Mouse (Mus musculus): Measurements from ENCODE around the gene Kcnc1. TPM values are rescaled to one million over a fixed set of nuclear protein-coding genes. Genes with fewer than 3 reads are reported as not detected.

Kcnc1 gene
- polyA plus RNA-seq, 1 experiment from 2014 or later, result 9.7 TPM

GRCm38 (mm10) chr7:46463136-46463535 lies 66.8 kb downstream of the Kcnc1 start:
- no peak overlapping the region for H3K4me2 ChIP-seq (replicated peaks)
- H3K9ac ChIP-seq, result no peak overlapping the region
- H3K27me3 ChIP-seq (replicated peaks), result no peaks in the 10 kb centered on the region
- no peaks in the 10 kb centered on the region for H3K9me3 ChIP-seq
- ATAC-seq (ENCODE audit: low FRiP score, low read depth), result no peak
- H3K27ac ChIP-seq, result no peak overlapping the region
- H3K4me3 ChIP-seq, result no peak overlapping the region
- WGBS, result 80% methylated on average over 8 of the region's 8 CpGs
- H3K4me1 ChIP-seq, result 0 out of 2 replicates have a peak, but pooled peaks cover 2% of the 10 kb centered on the region
- H3K36me3 ChIP-seq, result no peaks in the 10 kb centered on the region

DNA sequence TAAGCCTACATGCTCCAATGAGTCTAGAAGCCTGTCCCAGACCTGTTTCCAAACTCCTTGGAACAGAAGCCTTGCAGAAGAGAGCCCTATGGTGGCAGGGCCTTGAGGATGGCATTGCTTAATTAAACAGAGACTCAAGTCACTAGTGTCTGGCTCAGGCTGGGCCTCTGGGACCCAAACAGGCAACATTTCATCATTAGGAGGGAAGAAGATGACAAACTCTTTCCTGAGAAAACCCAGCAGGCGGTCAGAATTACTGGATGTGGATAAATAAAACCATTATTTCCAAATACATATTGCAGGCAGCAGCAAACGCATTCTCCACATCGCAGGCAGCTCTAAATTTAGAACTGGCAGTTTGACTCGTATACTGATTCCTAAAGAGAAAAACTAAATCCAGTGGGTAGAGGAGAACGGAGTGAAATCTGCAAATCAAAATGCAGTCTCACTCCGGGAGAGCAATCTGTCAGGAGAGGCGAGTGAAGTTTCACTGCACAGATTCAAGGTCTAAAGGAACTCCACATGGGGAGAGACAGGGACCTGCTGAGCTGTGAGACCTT lies 70.2 kb downstream of the Kcnc1 start:
- no peak overlapping the region for H3K27ac ChIP-seq

DNA sequence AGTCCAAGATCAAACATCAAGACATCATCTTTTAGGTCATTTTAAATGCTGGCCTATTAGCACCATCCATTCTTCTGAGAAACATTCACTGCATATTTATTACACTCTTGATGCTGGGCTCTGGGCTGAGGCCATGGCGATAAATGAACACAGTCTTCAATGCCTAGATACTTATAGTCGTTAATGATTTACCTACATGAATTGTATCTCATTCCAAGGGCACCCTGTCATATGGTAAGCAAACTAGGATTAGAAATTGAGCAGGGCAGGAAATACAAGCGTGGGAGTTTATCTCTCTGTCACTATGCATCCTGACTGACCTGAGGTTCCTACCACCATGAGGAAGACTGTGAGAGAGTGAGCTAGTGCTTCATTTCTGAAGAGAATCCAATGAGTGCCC lies 73.2 kb downstream of the Kcnc1 start:
- H3K9ac ChIP-seq, result no peak overlapping the region
- H3K27ac ChIP-seq, result no peak overlapping the region
- no peak for ATAC-seq (ENCODE audit: low FRiP score, low read depth)
- 89% methylated on average over 3 of the region's 3 CpGs for WGBS
- H3K36me3 ChIP-seq, result no peaks in the 10 kb centered on the region
- H3K4me2 ChIP-seq (replicated peaks), result no peak overlapping the region
- H3K4me1 ChIP-seq, result no peaks in the 10 kb centered on the region
- H3K9me3 ChIP-seq, result no peaks in the 10 kb centered on the region
- no peak overlapping the region for H3K4me3 ChIP-seq
- H3K27me3 ChIP-seq (replicated peaks), result no peaks in the 10 kb centered on the region

More for the DNA sequence above, 70.2 kb downstream of the Kcnc1 start:
- ATAC-seq (ENCODE audit: low FRiP score, low read depth), result no peak
- H3K36me3 ChIP-seq, result no peaks in the 10 kb centered on the region
- H3K9me3 ChIP-seq, result no peaks in the 10 kb centered on the region
- H3K4me3 ChIP-seq, result no peak overlapping the region
- 76% methylated on average over 7 of the region's 7 CpGs for WGBS
- H3K27me3 ChIP-seq (replicated peaks), result no peaks in the 10 kb centered on the region
- no peak overlapping the region for H3K9ac ChIP-seq
- H3K4me2 ChIP-seq (replicated peaks), result no peak overlapping the region
- H3K4me1 ChIP-seq, result no peaks in the 10 kb centered on the region

DNA sequence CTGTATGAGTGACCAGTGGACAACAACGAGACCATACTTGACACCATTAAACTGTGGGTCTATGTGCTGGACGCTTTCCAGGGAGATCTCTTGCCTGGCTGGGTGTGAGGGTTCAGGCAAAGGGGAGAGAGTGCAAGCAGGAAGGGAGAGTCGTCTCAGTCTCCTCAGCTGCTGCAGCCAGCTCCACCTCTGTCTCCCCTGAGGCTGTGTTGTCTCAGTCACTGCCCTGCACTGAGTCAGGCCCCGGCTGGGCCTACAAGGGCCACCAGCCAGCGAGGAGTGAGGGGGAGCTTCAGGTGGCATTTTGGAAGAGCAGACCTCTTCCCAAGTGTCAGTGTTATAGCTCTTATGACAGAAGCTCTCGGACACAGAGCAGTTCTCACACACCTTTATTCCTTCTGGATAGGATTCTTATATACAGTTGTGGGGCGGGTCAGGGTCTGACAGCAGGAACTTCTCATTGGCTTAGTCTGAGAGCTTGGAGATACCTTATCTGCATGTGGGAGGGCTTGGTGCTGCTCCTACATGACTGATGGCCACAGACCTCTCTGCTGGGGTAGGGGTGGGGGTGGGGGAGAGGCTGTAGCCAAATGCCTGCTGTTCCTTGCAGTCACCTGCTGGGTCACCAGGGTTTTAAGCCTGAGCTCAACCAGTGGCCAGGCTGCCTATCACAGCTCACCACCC lies 74.9 kb downstream of the Kcnc1 start:
- no peak overlapping the region for H3K4me3 ChIP-seq
- no peak for ATAC-seq (ENCODE audit: low FRiP score, low read depth)
- whole genome bisulfite sequencing, result 80% methylated on average over 7 of the region's 7 CpGs
- H3K36me3 ChIP-seq, result no peaks in the 10 kb centered on the region
- no peak overlapping the region for H3K4me2 ChIP-seq (replicated peaks)
- H3K9ac ChIP-seq, result no peak overlapping the region
- no peak overlapping the region for H3K27ac ChIP-seq
- H3K27me3 ChIP-seq (replicated peaks), result no peaks in the 10 kb centered on the region
- H3K4me1 ChIP-seq, result no peaks in the 10 kb centered on the region
- H3K9me3 ChIP-seq, result no peaks in the 10 kb centered on the region

GRCm38 (mm10) chr7:46473141-46473540 lies 76.8 kb downstream of the Kcnc1 start:
- Histone ChIP-seq H3K9me3 (no peaks in the 10 kb centered on the region), H3K4me1 (no peaks in the 10 kb centered on the region), H3K27ac (no peak overlapping the region), H3K9ac (no peak overlapping the region), H3K4me2 (replicated peaks) (no peak overlapping the region), H3K36me3 (no peaks in the 10 kb centered on the region), H3K27me3 (replicated peaks) (no peaks in the 10 kb centered on the region), H3K4me3 (no peak overlapping the region)
- no peak for ATAC-seq (ENCODE audit: low FRiP score, low read depth)
- 48% methylated on average over 9 of the region's 9 CpGs for WGBS

DNA sequence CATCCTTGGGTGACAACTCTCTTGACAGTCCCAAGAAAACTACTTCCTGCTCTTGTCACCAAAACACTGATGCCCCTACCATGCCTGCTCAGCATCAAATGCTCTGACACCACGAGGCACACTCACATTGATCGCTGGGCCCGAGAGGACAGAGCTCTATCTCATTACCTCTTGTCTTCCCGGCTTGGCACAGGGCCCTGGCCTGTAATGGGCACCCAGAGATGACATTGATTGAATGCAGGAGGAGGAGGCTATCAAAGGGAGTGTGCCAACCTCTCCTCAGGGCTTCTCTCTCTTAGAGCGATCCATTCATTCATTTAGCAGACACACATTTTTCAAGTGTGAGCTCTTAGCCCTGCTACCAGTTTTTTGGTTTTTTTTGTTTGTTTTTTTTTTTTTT lies 79.2 kb downstream of the Kcnc1 start:
- Histone ChIP-seq H3K36me3 (no peaks in the 10 kb centered on the region), H3K27me3 (replicated peaks) (no peaks in the 10 kb centered on the region), H3K4me3 (no peak overlapping the region), H3K9me3 (no peaks in the 10 kb centered on the region), H3K4me2 (replicated peaks) (no peak overlapping the region), H3K4me1 (no peaks in the 10 kb centered on the region), H3K27ac (no peak overlapping the region), H3K9ac (no peak overlapping the region)
- WGBS, result 72% methylated on average over 5 of the region's 5 CpGs
- ATAC-seq (ENCODE audit: low FRiP score, low read depth), result no peak

GRCm38 (mm10) chr7:46477456-46477855 lies 81.2 kb downstream of the Kcnc1 start:
- Histone ChIP-seq H3K27me3 (replicated peaks) (no peaks in the 10 kb centered on the region), H3K4me2 (replicated peaks) (no peak overlapping the region), H3K4me3 (no peak overlapping the region), H3K4me1 (peaks cover 9% of the 10 kb centered on the region; the same call in 1 of the 2 replicates), H3K36me3 (no peaks in the 10 kb centered on the region), H3K9ac (no peak overlapping the region), H3K27ac (no peak overlapping the region), H3K9me3 (no peaks in the 10 kb centered on the region)
- no peak for ATAC-seq (ENCODE audit: low FRiP score, low read depth)
- WGBS, result 93% methylated on average over 3 of the region's 3 CpGs

DNA sequence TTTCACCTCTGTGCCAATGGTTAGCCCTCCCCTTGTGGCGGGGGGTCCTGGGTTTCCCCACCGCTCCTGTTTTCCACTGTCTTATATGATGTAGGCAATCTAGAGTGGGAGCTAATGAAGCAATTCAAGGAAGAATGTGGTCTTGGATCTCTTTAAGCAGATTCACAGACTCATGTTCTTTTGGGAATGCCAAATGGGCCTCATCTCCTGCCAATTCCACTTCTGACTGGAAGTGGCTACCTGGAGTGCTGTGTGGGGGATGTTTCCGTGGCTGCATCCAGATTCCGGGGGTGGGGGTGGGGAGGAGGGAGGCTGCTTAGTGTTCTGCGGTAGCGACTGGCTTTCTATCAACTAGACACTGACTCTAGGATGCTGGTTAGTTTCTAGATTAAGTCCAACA lies 83.5 kb downstream of the Kcnc1 start:
- no peak for ATAC-seq (ENCODE audit: low FRiP score, low read depth)
- Histone ChIP-seq H3K27me3 (replicated peaks) (no peaks in the 10 kb centered on the region), H3K4me1 (peaks cover 16% of the 10 kb centered on the region; the same call in 1 of the 2 replicates), H3K9ac (no peak overlapping the region), H3K36me3 (no peaks in the 10 kb centered on the region), H3K9me3 (no peaks in the 10 kb centered on the region), H3K27ac (no peak overlapping the region), H3K4me3 (no peak overlapping the region), H3K4me2 (replicated peaks) (no peak overlapping the region)
- WGBS, result 64% methylated on average over 6 of the region's 6 CpGs

DNA sequence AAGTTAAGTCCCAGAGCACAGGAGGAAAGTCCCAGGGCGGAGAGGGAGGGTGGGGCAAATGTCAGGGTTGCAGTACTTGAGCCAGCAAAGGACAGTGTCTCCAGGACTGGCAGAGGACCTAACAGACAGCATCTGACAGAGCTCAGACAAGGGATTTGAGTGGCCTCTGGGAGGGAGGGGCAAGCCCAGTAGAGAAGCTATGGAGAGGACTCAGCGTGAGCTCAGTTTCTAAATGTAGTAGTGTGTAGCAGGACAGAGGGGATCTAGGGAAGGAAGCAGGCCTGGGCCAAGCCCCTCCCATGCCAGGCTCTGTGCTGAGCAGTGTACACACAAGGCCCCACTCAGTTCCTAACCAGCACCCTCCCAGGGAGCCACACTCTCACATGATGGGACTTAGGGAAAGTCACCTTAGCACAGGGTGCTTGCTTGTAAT lies 85.8 kb downstream of the Kcnc1 start:
- no peak overlapping the region for H3K4me2 ChIP-seq (replicated peaks)
- H3K9me3 ChIP-seq, result no peaks in the 10 kb centered on the region
- ATAC-seq (ENCODE audit: low FRiP score, low read depth), result no peak
- H3K4me3 ChIP-seq, result no peak overlapping the region
- peaks cover 16% of the 10 kb centered on the region; the same call in 1 of the 2 replicates for H3K4me1 ChIP-seq
- no peak overlapping the region for H3K9ac ChIP-seq
- no peaks in the 10 kb centered on the region for H3K27me3 ChIP-seq (replicated peaks)
- H3K27ac ChIP-seq, result no peak overlapping the region
- WGBS, result 87% methylated on average over 2 of the region's 2 CpGs
- H3K36me3 ChIP-seq, result no peaks in the 10 kb centered on the region

DNA sequence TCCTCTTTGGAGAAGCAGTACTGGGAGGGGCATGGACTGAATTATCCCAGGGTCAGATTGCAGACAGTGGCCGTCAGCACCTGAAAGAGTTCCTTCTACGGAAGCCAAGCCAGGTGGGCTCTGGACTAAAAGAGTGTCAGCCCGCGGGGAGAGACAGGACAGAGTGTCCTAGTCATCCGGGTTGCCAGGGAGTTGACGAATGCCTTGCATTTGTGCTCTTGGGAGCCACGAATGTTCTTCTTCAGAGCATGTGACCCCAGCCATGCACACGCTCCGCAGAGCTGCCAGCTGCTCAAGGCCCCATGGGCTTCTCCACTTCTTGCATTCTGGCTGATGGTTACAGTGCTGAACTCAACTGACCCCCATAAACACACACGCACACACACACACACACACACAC lies 86.8 kb downstream of the Kcnc1 start:
- no peak overlapping the region for H3K4me2 ChIP-seq (replicated peaks)
- H3K27me3 ChIP-seq (replicated peaks), result no peaks in the 10 kb centered on the region
- WGBS, result 65% methylated on average over 10 of the region's 10 CpGs
- H3K9ac ChIP-seq, result no peak overlapping the region
- peaks cover 16% of the 10 kb centered on the region; the same call in 1 of the 2 replicates for H3K4me1 ChIP-seq
- H3K27ac ChIP-seq, result no peak overlapping the region
- H3K36me3 ChIP-seq, result no peaks in the 10 kb centered on the region
- H3K9me3 ChIP-seq, result no peaks in the 10 kb centered on the region
- ATAC-seq (ENCODE audit: low FRiP score, low read depth), result 0 out of 2 replicates have a peak, but pooled peaks have one; percentile 29
- no peak overlapping the region for H3K4me3 ChIP-seq

DNA sequence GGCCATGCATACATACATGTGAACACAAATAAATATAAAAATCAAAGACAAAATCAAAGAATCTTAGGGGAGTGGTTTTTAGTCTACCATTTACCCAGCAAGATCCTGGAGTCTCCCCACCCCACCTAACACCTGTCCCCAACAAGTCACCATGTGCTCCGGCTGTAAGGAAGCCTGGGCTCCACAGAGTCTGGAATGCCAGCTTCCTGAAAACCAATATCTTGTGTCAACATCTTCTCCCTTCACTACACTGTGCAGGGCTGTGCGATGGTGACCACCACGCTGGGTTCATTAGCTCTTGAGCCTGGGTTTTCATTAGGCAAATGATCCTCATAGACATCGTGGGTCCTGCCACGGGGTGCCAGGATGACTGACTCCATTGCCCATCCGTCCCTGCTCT lies 87.9 kb downstream of the Kcnc1 start:
- H3K9ac ChIP-seq, result no peak overlapping the region
- peaks cover 16% of the 10 kb centered on the region; the same call in 1 of the 2 replicates for H3K4me1 ChIP-seq
- no peaks in the 10 kb centered on the region for H3K9me3 ChIP-seq
- 85% methylated on average over 6 of the region's 6 CpGs for WGBS
- H3K4me2 ChIP-seq (replicated peaks), result no peak overlapping the region
- no peaks in the 10 kb centered on the region for H3K36me3 ChIP-seq
- no peaks in the 10 kb centered on the region for H3K27me3 ChIP-seq (replicated peaks)
- no peak overlapping the region for H3K27ac ChIP-seq
- ATAC-seq (ENCODE audit: low FRiP score, low read depth), result no peak
- H3K4me3 ChIP-seq, result no peak overlapping the region

GRCm38 (mm10) chr7:46486761-46487160 lies 90.5 kb downstream of the Kcnc1 start:
- Histone ChIP-seq H3K27me3 (replicated peaks) (no peaks in the 10 kb centered on the region), H3K9ac (no peak overlapping the region), H3K4me2 (replicated peaks) (no peak overlapping the region), H3K4me3 (no peak overlapping the region), H3K4me1 (0 out of 2 replicates have a peak, but pooled peaks cover 13% of the 10 kb centered on the region), H3K36me3 (no peaks in the 10 kb centered on the region), H3K27ac (no peak overlapping the region), H3K9me3 (no peaks in the 10 kb centered on the region)
- 88% methylated on average over 5 of the region's 5 CpGs for WGBS
- ATAC-seq (ENCODE audit: low FRiP score, low read depth), result no peak

GRCm38 (mm10) chr7:46487354-46487753 lies 91.1 kb downstream of the Kcnc1 start:
- Histone ChIP-seq H3K4me2 (replicated peaks) (no peak overlapping the region), H3K9me3 (no peaks in the 10 kb centered on the region), H3K36me3 (no peaks in the 10 kb centered on the region), H3K27me3 (replicated peaks) (no peaks in the 10 kb centered on the region), H3K9ac (no peak overlapping the region), H3K27ac (no peak overlapping the region), H3K4me1 (0 out of 2 replicates have a peak, but pooled peaks cover 8% of the 10 kb centered on the region), H3K4me3 (no peak overlapping the region)
- no peak for ATAC-seq (ENCODE audit: low FRiP score, low read depth)
- 65% methylated on average over 4 of the region's 4 CpGs for WGBS
